Mouse (Mus musculus) thymus, adult 2 months (tissue): Measurements from ENCODE around the gene Wdr95. TPM values are rescaled to one million over a fixed set of nuclear protein-coding genes. Genes with fewer than 3 reads are reported as not detected.

Experiments
- DNase-seq: peaks from one replicate; pipeline ENCODE4 v3.0.0; 2021
- H3K27ac ChIP-seq: fragments of 200-500 bp; 2 replicates; pipeline ENCODE4 v1.5.1; 2012; ENCODE audit warnings: low read length, control low read depth; ENCODE audit not compliant: control insufficient read depth, insufficient read depth
- H3K27me3 ChIP-seq: fragments of 200-500 bp; 2 replicates; pipeline ENCODE4 v1.6.1; 2012; ENCODE audit warnings: mild to moderate bottlenecking, low read length, moderate library complexity, mixed read lengths; ENCODE audit not compliant: control insufficient read depth, insufficient read depth
- H3K36me3 ChIP-seq: fragments of 200-500 bp; 2 replicates; pipeline ENCODE4 v1.6.1; 2012; ENCODE audit warnings: mild to moderate bottlenecking, low read length, moderate library complexity; ENCODE audit not compliant: control insufficient read depth, insufficient read depth
- H3K4me1 ChIP-seq: fragments of 200-500 bp; replicated peaks from 2 replicates; pipeline ENCODE4 v1.6.1; 2012; ENCODE audit warnings: low read length; ENCODE audit not compliant: control insufficient read depth, insufficient read depth
- H3K4me3 ChIP-seq: fragments of 200-500 bp; 2 replicates; pipeline ENCODE4 v1.5.1; 2012; ENCODE audit warnings: mild to moderate bottlenecking, low read length, control low read depth, moderate library complexity; ENCODE audit not compliant: control insufficient read depth, insufficient read depth
- CTCF ChIP-seq: fragments of 200-500 bp; IDR thresholded peaks from 2 replicates; pipeline ENCODE4 v1.5.1; 2012; ENCODE audit warnings: mild to moderate bottlenecking, control low read depth, low read length, moderate library complexity, borderline replicate concordance; ENCODE audit not compliant: control insufficient read depth, poor library complexity, insufficient read depth; ENCODE audit errors: extremely low read depth
- POLR2A ChIP-seq: fragments of 200-500 bp; IDR thresholded peaks from 2 replicates; pipeline ENCODE4 v1.6.1; 2012; ENCODE audit warnings: mild to moderate bottlenecking, low read length, control low read depth, moderate library complexity; ENCODE audit not compliant: control insufficient read depth, poor library complexity, insufficient read depth; ENCODE audit errors: extremely low read depth
- WGBS: fragments of 180-500 bp; shearing (Covaris S2); methylation state at CpG from one replicate; pipeline ENCODE4 v1.1.7; 2018; 5-methylcytosine and 5-hydroxymethylcytosine counted together
- polyA plus RNA-seq: library from polyadenylated mRNA; depleted of rRNA; stranded (reverse); fragments of >200 nt; gene quantifications from 2 replicates; pipeline ENCODE4 v1.2.3, GENCODE M21; 2012

Wdr95 gene
- polyA plus RNA-seq, 1 experiment: 0.31 TPM

DNA sequence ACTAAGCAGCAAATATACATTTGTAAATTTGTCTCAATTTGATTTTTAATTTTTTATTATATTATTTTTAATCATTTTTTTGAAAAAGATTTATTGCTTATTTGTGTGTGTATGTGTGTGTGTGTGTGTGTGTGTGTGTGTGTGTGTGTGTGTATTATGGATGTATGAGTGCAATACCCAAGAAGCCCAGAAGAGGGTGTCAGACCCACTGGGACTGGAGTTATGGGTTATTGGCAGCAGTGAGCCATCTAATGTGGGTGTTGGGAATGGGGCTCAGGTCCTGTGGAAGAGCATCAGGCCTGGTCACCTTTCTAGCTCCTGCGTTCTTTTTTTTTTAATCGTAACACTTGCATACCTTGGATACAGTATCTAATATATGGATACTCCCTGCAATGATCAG is 22.4 kb upstream of the Wdr95 start:
- Histone ChIP-seq H3K4me3 (no peak overlapping the region), H3K27me3 (no peaks in the 10 kb centered on the region), H3K36me3 (no peaks in the 10 kb centered on the region), H3K4me1 (no peaks in the 10 kb centered on the region), H3K27ac (no peak overlapping the region)
- 89% methylated on average over 2 of the region's 2 CpGs for WGBS
- no peak for DNase-seq
- no peak for TF ChIP-seq POLR2A
- no peak for TF ChIP-seq CTCF

DNA sequence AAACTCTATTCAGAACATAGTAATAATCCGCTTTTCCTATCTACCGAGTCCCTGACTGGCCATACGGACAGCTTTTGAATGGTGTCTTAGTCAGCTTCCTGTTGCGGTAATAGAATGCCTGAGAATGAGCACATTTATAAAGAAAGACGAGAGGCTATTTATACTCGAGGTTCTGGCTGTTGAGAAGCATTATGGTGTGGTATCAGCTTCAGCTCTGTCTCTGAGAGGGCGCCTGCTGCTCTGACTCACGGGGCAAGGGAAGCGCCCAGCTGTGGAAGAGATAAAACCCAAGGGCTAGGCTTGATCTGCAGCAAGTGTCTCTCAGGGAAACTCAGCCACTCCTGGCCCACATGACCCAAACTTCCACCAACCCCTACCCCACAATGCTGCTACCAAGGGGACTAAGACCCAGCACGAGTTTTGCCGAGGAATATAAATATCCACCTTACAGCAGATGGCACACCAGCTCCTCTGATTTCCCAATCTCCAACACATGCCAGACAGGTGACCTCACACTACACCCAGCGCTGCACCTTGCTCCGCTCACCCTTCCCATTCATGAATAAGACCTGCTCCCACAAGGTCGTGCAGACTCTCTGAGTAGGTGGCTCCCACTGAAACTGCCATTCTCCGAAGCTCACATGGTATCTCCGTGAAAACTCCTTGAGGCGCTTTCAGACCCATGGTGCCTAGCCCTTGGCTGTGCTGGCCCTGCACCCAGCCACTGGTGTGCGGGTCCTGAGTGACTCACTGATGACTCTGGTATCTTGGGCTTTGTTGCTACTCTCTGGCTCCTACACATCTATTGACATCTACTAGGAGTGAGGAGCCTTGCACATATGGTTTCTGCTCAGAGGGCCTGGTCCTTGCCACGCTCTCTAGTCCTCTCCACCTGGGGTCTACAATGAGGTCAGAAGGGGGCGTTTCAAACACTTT is 20.1 kb upstream of the Wdr95 start:
- Histone ChIP-seq H3K27ac (no peak overlapping the region), H3K4me3 (no peak overlapping the region), H3K36me3 (no peaks in the 10 kb centered on the region), H3K4me1 (no peaks in the 10 kb centered on the region), H3K27me3 (no peaks in the 10 kb centered on the region)
- 81% methylated on average over 20 of the region's 20 CpGs for WGBS
- TF ChIP-seq POLR2A (no peak), CTCF (no peak)
- no peak for DNase-seq

GRCm38 (mm10) chr5:149510323-149510722 is 18.2 kb upstream of the Wdr95 start:
- TF ChIP-seq CTCF (no peak), POLR2A (no peak)

GRCm38 (mm10) chr5:149512695-149513094 is 15.8 kb upstream of the Wdr95 start:
- Histone ChIP-seq H3K4me1 (no peaks in the 10 kb centered on the region), H3K4me3 (no peak overlapping the region), H3K36me3 (no peaks in the 10 kb centered on the region), H3K27me3 (no peaks in the 10 kb centered on the region), H3K27ac (no peak overlapping the region)
- 95% methylated on average over 3 of the region's 3 CpGs for WGBS
- no peak for DNase-seq
- no peak for TF ChIP-seq CTCF
- no peak for TF ChIP-seq POLR2A

More at GRCm38 (mm10) chr5:149510323-149510722, 18.2 kb upstream of the Wdr95 start:
- DNase-seq: no peak
- H3K27me3 ChIP-seq: no peaks in the 10 kb centered on the region
- no peaks in the 10 kb centered on the region for H3K36me3 ChIP-seq
- H3K4me1 ChIP-seq: no peaks in the 10 kb centered on the region
- no peak overlapping the region for H3K4me3 ChIP-seq
- 95% methylated on average over 13 of the region's 13 CpGs for WGBS
- H3K27ac ChIP-seq: no peak overlapping the region

- TF ChIP-seq POLR2A (no peak), CTCF (no peak)
- Histone ChIP-seq H3K4me1 (no peaks in the 10 kb centered on the region), H3K36me3 (no peaks in the 10 kb centered on the region), H3K27ac (no peak overlapping the region), H3K27me3 (no peaks in the 10 kb centered on the region), H3K4me3 (no peak overlapping the region)
- WGBS: 85% methylated on average over 9 of the region's 9 CpGs
- no peak for DNase-seq
Observed at GRCm38 (mm10) chr5:149513438-149514086, 14.9 kb upstream of the Wdr95 start.

DNA sequence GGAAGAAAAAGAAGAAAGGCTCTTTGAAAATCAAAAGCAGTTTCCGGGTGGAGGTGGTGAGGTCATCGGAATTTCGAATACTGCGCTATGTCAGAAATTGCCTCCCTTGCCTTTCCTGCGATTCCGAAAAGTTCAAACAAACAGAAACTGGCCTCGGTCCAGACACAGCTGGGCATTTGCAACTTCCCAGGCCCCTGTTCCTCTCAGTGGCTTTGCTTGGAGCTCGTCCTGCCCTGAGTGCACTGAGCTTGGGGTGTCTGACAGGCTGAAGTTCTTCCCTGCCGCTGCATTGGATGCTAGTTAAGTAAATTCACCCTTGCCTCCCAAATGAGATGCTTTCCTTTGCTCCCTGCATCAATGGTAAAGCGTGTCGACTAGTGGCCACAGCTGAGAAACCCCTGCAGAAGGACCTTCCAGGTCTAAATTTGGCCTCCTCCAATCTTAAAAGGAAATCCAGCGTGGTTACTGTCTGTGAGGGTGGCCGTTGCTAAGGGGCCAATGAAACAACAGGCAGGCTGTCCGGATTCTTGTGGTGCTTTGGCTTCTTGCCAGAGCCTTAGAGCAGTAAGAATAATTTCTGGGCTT is 14.3 kb upstream of the Wdr95 start:
- TF ChIP-seq CTCF (no peak), POLR2A (no peak)
- Histone ChIP-seq H3K27me3 (no peaks in the 10 kb centered on the region), H3K27ac (no peak overlapping the region), H3K4me3 (no peak overlapping the region), H3K36me3 (no peaks in the 10 kb centered on the region), H3K4me1 (no peaks in the 10 kb centered on the region)
- no peak for DNase-seq
- 45% methylated on average over 14 of the region's 14 CpGs for WGBS
